Mouse (Mus musculus) small intestine, adult 2 months (tissue): ENCODE results near the gene Rasa3. TPM values are rescaled to one million over a fixed set of nuclear protein-coding genes. Genes with fewer than 3 reads are reported as not detected.

Experiments used
- H3K27ac ChIP-seq: fragments of 200-500 bp; 2 replicates; pipeline ENCODE4 v1.5.1; 2012; ENCODE audit warnings: low read depth, low read length, control low read depth, inconsistent platforms; ENCODE audit not compliant: insufficient read depth
- H3K27me3 ChIP-seq: fragments of 200-500 bp; 2 replicates; pipeline ENCODE4 v1.6.1; 2012; ENCODE audit warnings: mild to moderate bottlenecking, moderate library complexity, low read length, inconsistent platforms; ENCODE audit not compliant: control insufficient read depth, insufficient read depth
- H3K36me3 ChIP-seq: fragments of 200-500 bp; 2 replicates; pipeline ENCODE4 v1.6.1; 2012; ENCODE audit warnings: mild to moderate bottlenecking, low read length, control low read depth, inconsistent platforms; ENCODE audit not compliant: control insufficient read depth, insufficient read depth
- H3K4me1 ChIP-seq: fragments of 200-500 bp; 2 replicates; pipeline ENCODE4 v1.6.1; 2012; ENCODE audit warnings: low read length, inconsistent platforms, mixed read lengths; ENCODE audit not compliant: control insufficient read depth, insufficient read depth, insufficient read length
- H3K4me3 ChIP-seq: fragments of 200-500 bp; 2 replicates; pipeline ENCODE4 v1.5.1; 2012; ENCODE audit warnings: low read depth, mild to moderate bottlenecking, control low read depth, inconsistent platforms, low read length, moderate library complexity
- CTCF ChIP-seq: fragments of 200-500 bp; IDR thresholded peaks from 2 replicates; pipeline ENCODE4 v1.5.1; 2012; ENCODE audit warnings: low read depth, mild to moderate bottlenecking, control low read depth, inconsistent platforms, low read length, moderate library complexity, mixed read lengths; ENCODE audit not compliant: insufficient replicate concordance, insufficient read length; ENCODE audit errors: extremely low read depth
- POLR2A ChIP-seq: fragments of 200-500 bp; IDR thresholded peaks from 2 replicates; pipeline ENCODE4 v1.6.1; 2012; ENCODE audit warnings: low read depth, mild to moderate bottlenecking, control low read depth, inconsistent platforms, low read length, moderate library complexity
- WGBS: fragments of 180-500 bp; shearing (Covaris S2); methylation state at CpG from one replicate; pipeline ENCODE4 v1.1.7; 2018; 5-methylcytosine and 5-hydroxymethylcytosine counted together
- polyA plus RNA-seq: library from polyadenylated mRNA; depleted of rRNA; stranded (reverse); fragments of >200 nt; gene quantifications from 2 replicates; pipeline ENCODE4 v1.2.3, GENCODE M21; 2012; rRNA removed

Gene Rasa3
- polyA plus RNA-seq, 1 experiment, result 13.1 TPM

GRCm38 (mm10) chr8:13521392-13521791 is 156.0 kb downstream of the Rasa3 start:
- WGBS, result 15% methylated on average over 7 of the region's 7 CpGs
- TF ChIP-seq CTCF, result no peak
- no peak for TF ChIP-seq POLR2A

GRCm38 (mm10) chr8:13520349-13520748 is 157.1 kb downstream of the Rasa3 start:
- Histone ChIP-seq H3K4me3 (no peak overlapping the region), H3K27ac (no peak overlapping the region), H3K27me3 (no peaks in the 10 kb centered on the region), H3K4me1 (peaks cover 20% of the 10 kb centered on the region; the same call in 1 of the 2 replicates), H3K36me3 (no peaks in the 10 kb centered on the region)
- 28% methylated on average over 6 of the region's 6 CpGs for WGBS
- TF ChIP-seq POLR2A (no peak), CTCF (no peak)

More at GRCm38 (mm10) chr8:13521392-13521791, 156.0 kb downstream of the Rasa3 start:
- no peaks in the 10 kb centered on the region for H3K27me3 ChIP-seq
- no peak overlapping the region for H3K27ac ChIP-seq
- H3K36me3 ChIP-seq, result no peaks in the 10 kb centered on the region
- peaks cover 11% of the 10 kb centered on the region; the same call in 1 of the 2 replicates for H3K4me1 ChIP-seq
- H3K4me3 ChIP-seq, result no peak overlapping the region

DNA sequence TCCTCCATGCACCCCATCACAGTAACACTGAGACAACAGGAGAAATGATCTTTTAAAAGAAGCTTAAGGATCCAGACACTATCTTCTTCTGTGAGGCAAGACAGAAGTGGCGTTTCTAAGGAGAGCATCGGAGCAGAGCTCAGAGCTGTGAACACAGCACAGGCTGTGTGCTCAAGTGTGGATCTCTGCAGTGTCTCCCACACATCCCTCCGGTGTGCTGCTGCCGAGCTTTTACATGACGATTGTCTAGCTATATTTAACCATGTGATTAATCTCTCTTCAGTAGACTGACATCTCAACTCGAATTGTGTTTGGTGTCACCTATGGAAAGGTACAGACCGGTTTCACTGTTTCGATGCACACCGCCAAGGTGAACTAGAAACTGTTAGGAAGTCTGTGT is 157.9 kb downstream of the Rasa3 start:
- no peak overlapping the region for H3K4me3 ChIP-seq
- WGBS, result 72% methylated on average over 9 of the region's 9 CpGs
- H3K27me3 ChIP-seq, result no peaks in the 10 kb centered on the region
- TF ChIP-seq POLR2A (no peak), CTCF (no peak)
- no peaks in the 10 kb centered on the region for H3K36me3 ChIP-seq
- H3K27ac ChIP-seq, result no peak overlapping the region
- peaks cover 17% of the 10 kb centered on the region; the same call in 1 of the 2 replicates for H3K4me1 ChIP-seq

DNA sequence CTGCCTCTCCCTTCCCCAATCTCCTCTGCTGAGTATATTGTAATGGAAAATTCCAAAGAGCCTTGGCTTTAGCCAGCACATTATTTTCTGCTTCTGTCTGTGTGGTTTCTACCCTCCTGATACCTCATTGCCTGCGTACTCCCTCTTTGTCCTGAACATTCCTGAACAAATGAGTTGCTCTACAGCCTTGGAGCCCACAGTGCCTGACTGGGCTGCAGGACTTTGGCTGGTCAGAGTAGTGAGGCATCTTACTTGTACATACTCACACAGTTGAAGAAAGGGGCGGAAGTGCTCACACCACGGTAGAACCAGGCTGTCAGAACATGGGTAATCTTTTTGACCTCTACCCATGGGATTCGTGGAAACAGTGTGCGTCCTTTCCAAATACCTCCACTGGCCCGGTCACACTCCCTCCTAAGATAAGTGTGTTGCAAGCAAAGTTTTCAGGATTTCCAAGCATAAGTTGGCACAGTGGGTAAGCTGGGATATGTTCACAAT is 160.1 kb downstream of the Rasa3 start:
- Histone ChIP-seq H3K4me3 (no peak overlapping the region), H3K4me1 (peaks cover 21% of the 10 kb centered on the region; the same call in 1 of the 2 replicates), H3K27ac (no peak overlapping the region), H3K27me3 (no peaks in the 10 kb centered on the region), H3K36me3 (no peaks in the 10 kb centered on the region)
- WGBS, result 94% methylated on average over 6 of the region's 6 CpGs
- TF ChIP-seq CTCF (no peak), POLR2A (no peak)

Other genes with a start within 250 kb of the Rasa3 start
- gene Tmem255b, start 242.4 kb downstream of the Rasa3 start, polyA plus RNA-seq, result 7.3 and 11.0 TPM in 2 replicates
- 42.6 and 58.3 TPM in 2 replicates for gene Gas6, start 183.1 kb downstream of the Rasa3 start, polyA plus RNA-seq
- not detected in 2 replicates for gene 1700029H14Rik, start 115.1 kb downstream of the Rasa3 start, polyA plus RNA-seq
- gene Cfap97d2, start 28.3 kb upstream of the Rasa3 start, polyA plus RNA-seq, result not detected in 2 replicates
- 10.4 and 17.5 TPM in 2 replicates for gene Cdc16, start 80.1 kb upstream of the Rasa3 start, polyA plus RNA-seq
- 3.4 and 5.3 TPM in 2 replicates for gene Upf3a, start 108.0 kb upstream of the Rasa3 start, polyA plus RNA-seq
- gene AF366264, start 160.8 kb upstream of the Rasa3 start, polyA plus RNA-seq, result not detected in 2 replicates
- 1.7 and 2.6 TPM in 2 replicates for gene Champ1, start 192.0 kb upstream of the Rasa3 start, polyA plus RNA-seq
- 6.7 and 16.0 TPM in 2 replicates for gene Coprs, start 212.7 kb upstream of the Rasa3 start, polyA plus RNA-seq